In the genomic region with DNA sequence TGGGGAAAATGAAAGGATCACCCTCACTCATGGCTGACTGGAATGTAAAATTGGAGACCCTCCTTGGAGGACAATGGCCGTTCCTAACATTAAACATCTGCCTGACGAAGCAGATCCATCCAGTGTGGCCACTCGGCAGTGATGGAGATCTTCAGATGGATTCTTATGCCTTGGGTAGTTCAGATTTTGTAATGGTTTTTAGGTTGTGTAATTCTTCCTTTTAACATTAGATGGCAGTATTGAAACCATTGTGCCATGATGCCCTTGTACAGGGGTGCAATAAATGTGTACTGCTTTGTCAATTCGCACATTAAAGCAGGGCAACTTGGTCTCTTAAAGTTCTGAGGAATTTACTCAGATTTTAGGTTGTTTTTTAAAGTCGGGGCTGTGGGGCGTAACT, we compare ENCODE assay signal across 8 mouse cellular contexts. TPM values are rescaled to one million over a fixed set of nuclear protein-coding genes. Genes with fewer than 3 reads are reported as not detected.
DNase-seq lines count a peak whose midpoint lies in the region; ATAC-seq and TF ChIP-seq lines count a peak whose summit lies in the region.
"Had no signal": no experiment of that assay in that cellular context is flagged by ENCODE, and none has a peak within 500 bp of the region (broad histone marks: within the 10 kb centered on the region; RNA-seq: fewer than 3 reads in every experiment).

No protein-coding gene starts in this region.

- H3K4me3 ChIP-seq in limb, embryonic 14.5 days (replicated peaks; ENCODE audit: low read length), result no peak overlapping the region
- H3K4me3 ChIP-seq in limb, embryonic 10.5 days, result no peak overlapping the region
- H3K4me3 ChIP-seq in forebrain, embryonic 14.5 days (ENCODE audit: low read depth, low read length), result no peak overlapping the region
- H3K4me3 ChIP-seq: neural tube, embryonic 12.5 days had no signal

- H3K4me1 ChIP-seq in limb, embryonic 14.5 days (ENCODE audit: control insufficient read depth, insufficient read depth, low read length), result no peaks in the 10 kb centered on the region
- no peaks in the 10 kb centered on the region for H3K4me1 ChIP-seq in limb, embryonic 10.5 days
- H3K4me1 ChIP-seq in forebrain, embryonic 14.5 days (ENCODE audit: control insufficient read depth, insufficient read depth, low read length), result no peaks in the 10 kb centered on the region
- H3K4me1 ChIP-seq: neural tube, embryonic 12.5 days had no signal

- no peak for ATAC-seq in limb, embryonic 14.5 days (ENCODE audit: low FRiP score, low read depth)
- ATAC-seq in forebrain, embryonic 14.5 days, result peak; percentile 42; the same call in 1 of the 2 replicates
- ATAC-seq in neutrophil, adult 5-6 weeks (ENCODE audit: extremely low read depth, insufficient number of reproducible peaks, low FRiP score, poor library complexity, severe bottlenecking), result peak; percentile 53; the same call in 1 of the 2 replicates

- 71% methylated on average over 6 of the region's 6 CpGs for WGBS in limb, embryonic 14.5 days
- WGBS in limb, embryonic 10.5 days, result 91% methylated on average over 6 of the region's 6 CpGs
- 87% methylated on average over 6 of the region's 6 CpGs for WGBS in forebrain, embryonic 14.5 days

- TF ChIP-seq POLR2A in limb, embryonic 14.5 days (IDR thresholded peaks at IDR 0.05; ENCODE audit: borderline replicate concordance, extremely low read depth, insufficient read depth, insufficient read length), result no peak

- H3K9me3 ChIP-seq in limb, embryonic 14.5 days (ENCODE audit: control insufficient read depth, low read length), result no peaks in the 10 kb centered on the region
- H3K9me3 ChIP-seq in limb, embryonic 10.5 days (replicated peaks), result no peaks in the 10 kb centered on the region
- no peaks in the 10 kb centered on the region for H3K9me3 ChIP-seq in forebrain, embryonic 14.5 days (replicated peaks; ENCODE audit: control insufficient read depth, low read length)
- H3K9me3 ChIP-seq: neural tube, embryonic 12.5 days had no signal

- H3K9ac ChIP-seq in limb, embryonic 14.5 days (ENCODE audit: low read depth, low read length, severe bottlenecking), result no peak overlapping the region
- no peak overlapping the region for H3K9ac ChIP-seq in forebrain, embryonic 14.5 days (ENCODE audit: low read length)
- H3K9ac ChIP-seq: neural tube, embryonic 12.5 days had no signal

- H3K4me2 ChIP-seq in limb, embryonic 14.5 days (replicated peaks; ENCODE audit: low read depth, low read length, severe bottlenecking), result no peak overlapping the region
- no peak overlapping the region for H3K4me2 ChIP-seq in forebrain, embryonic 14.5 days (ENCODE audit: low read length)
- H3K4me2 ChIP-seq: neural tube, embryonic 12.5 days had no signal

- no peak overlapping the region for H3K27ac ChIP-seq in limb, embryonic 14.5 days (replicated peaks; ENCODE audit: low read depth, low read length)
- no peak overlapping the region for H3K27ac ChIP-seq in limb, embryonic 10.5 days
- H3K27ac ChIP-seq in forebrain, embryonic 14.5 days (ENCODE audit: low read depth, low read length), result no peak overlapping the region
- H3K27ac ChIP-seq: neural tube, embryonic 12.5 days had no signal

- peak; percentile 45 for DNase-seq in limb, embryonic 14.5 days (ENCODE audit: low spot score)
- DNase-seq in limb, embryonic 10.5 days (ENCODE audit: low spot score), result no peak
- DNase-seq in NIH3T3 (ENCODE audit: low read depth), result peak; percentile 67
- peak; percentile 61 for DNase-seq in forebrain, embryonic 14.5 days (ENCODE audit: low spot score)
- no peak for DNase-seq in adrenal gland, postnatal 25 days
- DNase-seq in kidney, postnatal 10 days, result no peak

- H3K27me3 ChIP-seq in limb, embryonic 14.5 days (ENCODE audit: control insufficient read depth, insufficient read depth, low read length), result no peaks in the 10 kb centered on the region
- no peaks in the 10 kb centered on the region for H3K27me3 ChIP-seq in limb, embryonic 10.5 days (ENCODE audit: low read depth, poor library complexity, severe bottlenecking)
- H3K27me3 ChIP-seq in forebrain, embryonic 14.5 days (replicated peaks; ENCODE audit: control insufficient read depth, insufficient read depth, low read length), result no peaks in the 10 kb centered on the region
- H3K27me3 ChIP-seq: neural tube, embryonic 12.5 days had no signal

- peaks cover 46% of the 10 kb centered on the region for H3K36me3 ChIP-seq in limb, embryonic 14.5 days (ENCODE audit: control insufficient read depth, insufficient read depth, low read length)
- peaks cover 79% of the 10 kb centered on the region for H3K36me3 ChIP-seq in limb, embryonic 10.5 days
- H3K36me3 ChIP-seq in forebrain, embryonic 14.5 days (ENCODE audit: control insufficient read depth, insufficient read depth, low read length), result peaks cover 18% of the 10 kb centered on the region

RNA-seq across cellular contexts. Expression of a gene that starts 15.8 kb away (rescaled TPM):
- 40.8 and 69.7 TPM in 2 replicates for polyA plus RNA-seq in limb, embryonic 14.5 days (2012; rRNA removed)
- 64.8 and 72.8 TPM in 2 replicates for polyA plus RNA-seq in limb, embryonic 14.5 days (2014; fragmentation: Nextera tagmentation; extraction: Ambion mirVana)
- 76.4 and 78.8 TPM in 2 replicates for polyA plus RNA-seq in limb, embryonic 10.5 days (2016; fragmentation: Nextera tagmentation; extraction: Ambion mirVana)
- 37.5 and 49.9 TPM in 2 replicates for polyA plus RNA-seq in forebrain, embryonic 14.5 days (2014; fragmentation: Nextera tagmentation; extraction: Ambion mirVana)
- 8.7 and 12.6 TPM in 2 replicates for total RNA-seq in neutrophil, adult 5-6 weeks (2017)
- 43.6 and 45.5 TPM in 2 replicates for total RNA-seq in adrenal gland, postnatal 25 days (2021)

RNA-seq across cellular contexts. Expression of a gene that starts 35.0 kb away (rescaled TPM):
- 25.4 and 47.7 TPM in 2 replicates for polyA plus RNA-seq in limb, embryonic 14.5 days (2012; rRNA removed)
- 138 and 162 TPM in 2 replicates for polyA plus RNA-seq in limb, embryonic 14.5 days (2014; fragmentation: Nextera tagmentation; extraction: Ambion mirVana)
- polyA plus RNA-seq in limb, embryonic 10.5 days (2016; fragmentation: Nextera tagmentation; extraction: Ambion mirVana), result 59.1 and 67.7 TPM in 2 replicates
- 73.1 and 96.9 TPM in 2 replicates for polyA plus RNA-seq in forebrain, embryonic 14.5 days (2014; fragmentation: Nextera tagmentation; extraction: Ambion mirVana)
- total RNA-seq in neutrophil, adult 5-6 weeks (2017), result 34.7 and 51.4 TPM in 2 replicates
- total RNA-seq in adrenal gland, postnatal 25 days (2021), result 47.5 and 79.0 TPM in 2 replicates

Comparison
In these comparisons a context has a peak if more than half of its experiments do, and no peak if none do; other contexts are left out.
1. DNase-seq: peak in limb, embryonic 14.5 days (single experiment), NIH3T3 (single experiment) and forebrain, embryonic 14.5 days (single experiment); none in limb, embryonic 10.5 days (single experiment), adrenal gland, postnatal 25 days (single experiment) and kidney, postnatal 10 days (single experiment).